Mouse (Mus musculus): ENCODE measurements around the gene Sorcs3. TPM values are rescaled to one million over a fixed set of nuclear protein-coding genes. Genes with fewer than 3 reads are reported as not detected.

Gene Sorcs3
- polyA plus RNA-seq, 1 experiment from 2014 or later, result 0.45 TPM

GRCm38 (mm10) chr19:48308341-48308740 lies 102.5 kb downstream of the Sorcs3 start:
- no peak overlapping the region for H3K4me2 ChIP-seq (ENCODE audit: low read depth, low read length)
- no peaks in the 10 kb centered on the region for H3K4me1 ChIP-seq (ENCODE audit: control insufficient read depth, insufficient read depth, low read length)
- ATAC-seq, result no peak
- no peaks in the 10 kb centered on the region for H3K36me3 ChIP-seq (ENCODE audit: control insufficient read depth, insufficient read depth, low read length)
- H3K4me3 ChIP-seq (ENCODE audit: low read length), result no peak overlapping the region
- H3K27me3 ChIP-seq (replicated peaks; ENCODE audit: control insufficient read depth, insufficient read depth, low read length), result no peaks in the 10 kb centered on the region
- no peaks in the 10 kb centered on the region for H3K9me3 ChIP-seq (ENCODE audit: control insufficient read depth, low read length)
- no peak overlapping the region for H3K27ac ChIP-seq (ENCODE audit: low read length)
- 85% methylated on average over 8 of the region's 8 CpGs for WGBS
- H3K9ac ChIP-seq (ENCODE audit: low read depth, low read length), result no peak overlapping the region

- no peaks in the 10 kb centered on the region for H3K9me3 ChIP-seq (ENCODE audit: control insufficient read depth, low read length)
- H3K27ac ChIP-seq (ENCODE audit: low read length), result no peak overlapping the region
- no peak for ATAC-seq
Observed at GRCm38 (mm10) chr19:48309531-48310337, 103.9 kb downstream of the Sorcs3 start.

GRCm38 (mm10) chr19:48310338-48310710 lies 104.5 kb downstream of the Sorcs3 start:
- Histone ChIP-seq H3K4me2 (ENCODE audit: low read depth, low read length) (no peak overlapping the region), H3K36me3 (ENCODE audit: control insufficient read depth, insufficient read depth, low read length) (no peaks in the 10 kb centered on the region), H3K4me3 (ENCODE audit: low read length) (no peak overlapping the region), H3K4me1 (ENCODE audit: control insufficient read depth, insufficient read depth, low read length) (no peaks in the 10 kb centered on the region), H3K9ac (ENCODE audit: low read depth, low read length) (no peak overlapping the region), H3K27me3 (replicated peaks; ENCODE audit: control insufficient read depth, insufficient read depth, low read length) (no peaks in the 10 kb centered on the region), H3K9me3 (ENCODE audit: control insufficient read depth, low read length) (no peaks in the 10 kb centered on the region), H3K27ac (ENCODE audit: low read length) (no peak overlapping the region)
- no peak for ATAC-seq
- WGBS, result 81% methylated on average over 6 of the region's 6 CpGs

More at GRCm38 (mm10) chr19:48309531-48310337, 103.9 kb downstream of the Sorcs3 start:
- Histone ChIP-seq H3K27me3 (replicated peaks; ENCODE audit: control insufficient read depth, insufficient read depth, low read length) (no peaks in the 10 kb centered on the region), H3K4me3 (ENCODE audit: low read length) (no peak overlapping the region), H3K4me1 (ENCODE audit: control insufficient read depth, insufficient read depth, low read length) (no peaks in the 10 kb centered on the region), H3K9ac (ENCODE audit: low read depth, low read length) (no peak overlapping the region), H3K4me2 (ENCODE audit: low read depth, low read length) (no peak overlapping the region), H3K36me3 (ENCODE audit: control insufficient read depth, insufficient read depth, low read length) (no peaks in the 10 kb centered on the region)
- WGBS, result 70% methylated on average over 15 of the region's 15 CpGs

GRCm38 (mm10) chr19:48313776-48314175 lies 108.0 kb downstream of the Sorcs3 start:
- 91% methylated on average over 9 of the region's 9 CpGs for WGBS
- H3K27me3 ChIP-seq (replicated peaks; ENCODE audit: control insufficient read depth, insufficient read depth, low read length), result no peaks in the 10 kb centered on the region
- no peak overlapping the region for H3K4me3 ChIP-seq (ENCODE audit: low read length)
- H3K4me2 ChIP-seq (ENCODE audit: low read depth, low read length), result no peak overlapping the region
- no peak overlapping the region for H3K9ac ChIP-seq (ENCODE audit: low read depth, low read length)
- ATAC-seq, result no peak
- no peaks in the 10 kb centered on the region for H3K36me3 ChIP-seq (ENCODE audit: control insufficient read depth, insufficient read depth, low read length)
- H3K4me1 ChIP-seq (ENCODE audit: control insufficient read depth, insufficient read depth, low read length), result no peaks in the 10 kb centered on the region
- H3K9me3 ChIP-seq (ENCODE audit: control insufficient read depth, low read length), result no peaks in the 10 kb centered on the region
- H3K27ac ChIP-seq (ENCODE audit: low read length), result no peak overlapping the region

- 64% methylated on average over 6 of the region's 6 CpGs for WGBS
- no peak overlapping the region for H3K27ac ChIP-seq (ENCODE audit: low read length)
- H3K36me3 ChIP-seq (ENCODE audit: control insufficient read depth, insufficient read depth, low read length), result no peaks in the 10 kb centered on the region
- no peak overlapping the region for H3K4me3 ChIP-seq (ENCODE audit: low read length)
- no peaks in the 10 kb centered on the region for H3K9me3 ChIP-seq (ENCODE audit: control insufficient read depth, low read length)
- no peaks in the 10 kb centered on the region for H3K4me1 ChIP-seq (ENCODE audit: control insufficient read depth, insufficient read depth, low read length)
- H3K9ac ChIP-seq (ENCODE audit: low read depth, low read length), result no peak overlapping the region
- no peaks in the 10 kb centered on the region for H3K27me3 ChIP-seq (replicated peaks; ENCODE audit: control insufficient read depth, insufficient read depth, low read length)
- H3K4me2 ChIP-seq (ENCODE audit: low read depth, low read length), result no peak overlapping the region
- no peak for ATAC-seq
Observed at GRCm38 (mm10) chr19:48327115-48327514, 121.3 kb downstream of the Sorcs3 start.

- H3K4me1 ChIP-seq (ENCODE audit: control insufficient read depth, insufficient read depth, low read length), result no peaks in the 10 kb centered on the region
- H3K27ac ChIP-seq (ENCODE audit: low read length), result no peak overlapping the region
- ATAC-seq, result no peak
- H3K36me3 ChIP-seq (ENCODE audit: control insufficient read depth, insufficient read depth, low read length), result no peaks in the 10 kb centered on the region
- H3K9ac ChIP-seq (ENCODE audit: low read depth, low read length), result no peak overlapping the region
- WGBS, result 82% methylated on average over 8 of the region's 8 CpGs
- no peak overlapping the region for H3K4me3 ChIP-seq (ENCODE audit: low read length)
- H3K9me3 ChIP-seq (ENCODE audit: control insufficient read depth, low read length), result no peaks in the 10 kb centered on the region
- H3K27me3 ChIP-seq (replicated peaks; ENCODE audit: control insufficient read depth, insufficient read depth, low read length), result no peaks in the 10 kb centered on the region
- H3K4me2 ChIP-seq (ENCODE audit: low read depth, low read length), result no peak overlapping the region
Observed at GRCm38 (mm10) chr19:48328171-48328570, 122.3 kb downstream of the Sorcs3 start.

- Histone ChIP-seq H3K9me3 (ENCODE audit: control insufficient read depth, low read length) (no peaks in the 10 kb centered on the region), H3K4me1 (ENCODE audit: control insufficient read depth, insufficient read depth, low read length) (no peaks in the 10 kb centered on the region), H3K27ac (ENCODE audit: low read length) (no peak overlapping the region), H3K9ac (ENCODE audit: low read depth, low read length) (no peak overlapping the region), H3K36me3 (ENCODE audit: control insufficient read depth, insufficient read depth, low read length) (no peaks in the 10 kb centered on the region), H3K4me2 (ENCODE audit: low read depth, low read length) (no peak overlapping the region), H3K4me3 (ENCODE audit: low read length) (no peak overlapping the region), H3K27me3 (replicated peaks; ENCODE audit: control insufficient read depth, insufficient read depth, low read length) (no peaks in the 10 kb centered on the region)
- 16% methylated on average over 1 of the region's 1 CpGs for WGBS
- no peak for ATAC-seq
Observed at GRCm38 (mm10) chr19:48331640-48332039, 125.8 kb downstream of the Sorcs3 start.

- no peaks in the 10 kb centered on the region for H3K27me3 ChIP-seq (replicated peaks; ENCODE audit: control insufficient read depth, insufficient read depth, low read length)
Observed at GRCm38 (mm10) chr19:48333085-48333484, 127.3 kb downstream of the Sorcs3 start.

GRCm38 (mm10) chr19:48337461-48337860 lies 131.6 kb downstream of the Sorcs3 start:
- WGBS, result 75% methylated on average over 6 of the region's 6 CpGs

More at GRCm38 (mm10) chr19:48333085-48333484, 127.3 kb downstream of the Sorcs3 start:
- H3K27ac ChIP-seq (ENCODE audit: low read length), result no peak overlapping the region
- no peak for ATAC-seq
- no peak overlapping the region for H3K4me3 ChIP-seq (ENCODE audit: low read length)
- no peak overlapping the region for H3K4me2 ChIP-seq (ENCODE audit: low read depth, low read length)
- WGBS, result 71% methylated on average over 2 of the region's 2 CpGs
- H3K4me1 ChIP-seq (ENCODE audit: control insufficient read depth, insufficient read depth, low read length), result no peaks in the 10 kb centered on the region
- no peaks in the 10 kb centered on the region for H3K9me3 ChIP-seq (ENCODE audit: control insufficient read depth, low read length)
- H3K9ac ChIP-seq (ENCODE audit: low read depth, low read length), result no peak overlapping the region
- no peaks in the 10 kb centered on the region for H3K36me3 ChIP-seq (ENCODE audit: control insufficient read depth, insufficient read depth, low read length)

GRCm38 (mm10) chr19:48338098-48338497 lies 132.3 kb downstream of the Sorcs3 start:
- H3K27me3 ChIP-seq (replicated peaks; ENCODE audit: control insufficient read depth, insufficient read depth, low read length), result no peaks in the 10 kb centered on the region
- no peaks in the 10 kb centered on the region for H3K36me3 ChIP-seq (ENCODE audit: control insufficient read depth, insufficient read depth, low read length)
- H3K27ac ChIP-seq (ENCODE audit: low read length), result no peak overlapping the region
- no peak overlapping the region for H3K4me3 ChIP-seq (ENCODE audit: low read length)
- no peaks in the 10 kb centered on the region for H3K4me1 ChIP-seq (ENCODE audit: control insufficient read depth, insufficient read depth, low read length)
- ATAC-seq, result no peak
- no peak overlapping the region for H3K9ac ChIP-seq (ENCODE audit: low read depth, low read length)
- no peaks in the 10 kb centered on the region for H3K9me3 ChIP-seq (ENCODE audit: control insufficient read depth, low read length)
- 65% methylated on average over 5 of the region's 5 CpGs for WGBS
- no peak overlapping the region for H3K4me2 ChIP-seq (ENCODE audit: low read depth, low read length)

More at GRCm38 (mm10) chr19:48337461-48337860, 131.6 kb downstream of the Sorcs3 start:
- Histone ChIP-seq H3K27ac (ENCODE audit: low read length) (no peak overlapping the region), H3K36me3 (ENCODE audit: control insufficient read depth, insufficient read depth, low read length) (no peaks in the 10 kb centered on the region), H3K4me2 (ENCODE audit: low read depth, low read length) (no peak overlapping the region), H3K4me3 (ENCODE audit: low read length) (no peak overlapping the region), H3K27me3 (replicated peaks; ENCODE audit: control insufficient read depth, insufficient read depth, low read length) (no peaks in the 10 kb centered on the region), H3K9me3 (ENCODE audit: control insufficient read depth, low read length) (no peaks in the 10 kb centered on the region), H3K4me1 (ENCODE audit: control insufficient read depth, insufficient read depth, low read length) (no peaks in the 10 kb centered on the region), H3K9ac (ENCODE audit: low read depth, low read length) (no peak overlapping the region)
- no peak for ATAC-seq
